Mouse (Mus musculus) frontal cortex, postnatal 36 days (tissue): ENCODE results near the gene Acot2.
"Not testable (repeated sequence)": the region's sequence is repeated elsewhere in the genome, so short reads cannot be mapped to it uniquely, and the experiment has no call there.

Experiments
- DNase-seq, 2 experiments: peaks; one replicate each; pipeline ENCODE4 v3.0.0; 2022; ENCODE audit warnings: low spot score in 2 of 2

Gene Acot2

GRCm38 (mm10) chr12:83987583-83988441 lies at the start of gene Acot2:
Acot2 (plus strand) TSS chr12:83987861.
- peak; percentile 77 to 85 for DNase-seq

- DNase-seq = not testable (repeated sequence)
Observed at GRCm38 (mm10) chr12:83938592-83938991, 49.1 kb upstream of the Acot2 start.

GRCm38 (mm10) chr12:83939332-83939731 lies 48.3 kb upstream of the Acot2 start:
- DNase-seq = no peak

- no peak for DNase-seq
Observed at GRCm38 (mm10) chr12:83940031-83940430, 47.6 kb upstream of the Acot2 start.

GRCm38 (mm10) chr12:83941938-83942337 lies 45.7 kb upstream of the Acot2 start:
- no peak for DNase-seq

- no peak for DNase-seq
Observed at GRCm38 (mm10) chr12:83947260-83947811, 40.3 kb upstream of the Acot2 start.

GRCm38 (mm10) chr12:83949043-83949442 lies 38.6 kb upstream of the Acot2 start:
- no peak for DNase-seq

GRCm38 (mm10) chr12:83949776-83950492 lies 37.7 kb upstream of the Acot2 start:
- DNase-seq = no peak

GRCm38 (mm10) chr12:83950493-83950839 lies 37.2 kb upstream of the Acot2 start, which contains the start of gene Riox1:
Riox1 (plus strand) TSS chr12:83950608.
- peak; percentile 85 to 86 for DNase-seq

GRCm38 (mm10) chr12:83950840-83951701 lies 36.6 kb upstream of the Acot2 start:
- peak; percentile 56 to 66 for DNase-seq

- DNase-seq = no peak
Observed at GRCm38 (mm10) chr12:83951711-83952575, 35.7 kb upstream of the Acot2 start.

GRCm38 (mm10) chr12:83958278-83958677 lies 29.4 kb upstream of the Acot2 start:
- no peak for DNase-seq

- no peak for DNase-seq
Observed at GRCm38 (mm10) chr12:83965235-83965634, 22.4 kb upstream of the Acot2 start.

GRCm38 (mm10) chr12:83972117-83972516 lies 15.5 kb upstream of the Acot2 start:
- peak; percentile 47 to 70 for DNase-seq

- DNase-seq = no peak
Observed at GRCm38 (mm10) chr12:83978862-83979261, 8.8 kb upstream of the Acot2 start.

GRCm38 (mm10) chr12:83981615-83982014 lies 6.0 kb upstream of the Acot2 start:
- no peak for DNase-seq

GRCm38 (mm10) chr12:83984752-83985151 lies 2.9 kb upstream of the Acot2 start, which contains the start of gene Heatr4:
Heatr4 (minus strand) TSS chr12:83984852.
- no peak for DNase-seq

GRCm38 (mm10) chr12:83987242-83987582 lies 449 bp upstream of the Acot2 start:
- DNase-seq = no peak

- DNase-seq = no peak
Observed at GRCm38 (mm10) chr12:83988483-83988882, 822 bp downstream of the Acot2 start.

GRCm38 (mm10) chr12:83989378-83989777 lies 1.7 kb downstream of the Acot2 start:
- no peak for DNase-seq

- no peak for DNase-seq
Observed at GRCm38 (mm10) chr12:83997221-83997620, 9.6 kb downstream of the Acot2 start.
